Mouse (Mus musculus) heart, embryonic 15.5 days (tissue): ENCODE measurements at regions not wholly inside any gene's neighbourhood (a gene's known extent, or its start where the extent isn't known, plus 50 kb on each side); places are given as distances from the start of the nearest gene placed in this dataset.

Experiments
- ATAC-seq: fragments of 200-750 bp; cut with Nextera tagmentation; replicated peaks from 2 replicates; pipeline ENCODE4 v1.8.0; 2017; ENCODE audit warnings: low read depth, moderate TSS enrichment; ENCODE audit not compliant: insufficient number of reproducible peaks, insufficient read depth, low FRiP score
- H3K27ac ChIP-seq: fragments of 300-500 bp; sonication (generic); 2 replicates; pipeline ENCODE4 v1.5.1; 2015; ENCODE audit warnings: mild to moderate bottlenecking, inconsistent platforms
- H3K27me3 ChIP-seq: fragments of 300-500 bp; sonication (generic); 2 replicates; pipeline ENCODE4 v1.6.1; 2015; ENCODE audit warnings: inconsistent platforms
- H3K36me3 ChIP-seq: fragments of 300-500 bp; sonication (generic); 2 replicates; pipeline ENCODE4 v1.6.1; 2015; ENCODE audit warnings: mild to moderate bottlenecking, inconsistent platforms
- H3K4me1 ChIP-seq: fragments of 300-500 bp; sonication (generic); replicated peaks from 2 replicates; pipeline ENCODE4 v1.6.1; 2015; ENCODE audit warnings: inconsistent platforms
- H3K4me2 ChIP-seq: fragments of 300-500 bp; sonication (generic); 2 replicates; pipeline ENCODE4 v1.6.1; 2015; ENCODE audit warnings: inconsistent platforms, mild to moderate bottlenecking, moderate library complexity
- H3K4me3 ChIP-seq: fragments of 300-500 bp; sonication (generic); 2 replicates; pipeline ENCODE4 v1.5.1; 2015; ENCODE audit warnings: mild to moderate bottlenecking, inconsistent platforms
- H3K9ac ChIP-seq: fragments of 300-500 bp; sonication (generic); 2 replicates; pipeline ENCODE4 v1.6.1; 2015; ENCODE audit warnings: mild to moderate bottlenecking, inconsistent platforms
- H3K9me3 ChIP-seq: fragments of 300-500 bp; sonication (generic); replicated peaks from 2 replicates; pipeline ENCODE4 v1.6.1; 2016; ENCODE audit warnings: inconsistent platforms
- WGBS: fragments of 180-500 bp; shearing (Covaris S2); methylation state at CpG from one replicate; pipeline ENCODE4 v1.1.7; 2015; ENCODE audit warnings: mixed read lengths; 5-methylcytosine and 5-hydroxymethylcytosine counted together

GRCm38 (mm10) chr6:16551945-16552673, 346.1 kb downstream of the Tfec start:
- WGBS: 68% methylated on average over 7 of the region's 7 CpGs
- H3K4me2 ChIP-seq: no peak overlapping the region
- no peak overlapping the region for H3K9ac ChIP-seq
- H3K4me1 ChIP-seq: no peaks in the 10 kb centered on the region
- H3K9me3 ChIP-seq: no peaks in the 10 kb centered on the region
- no peak for ATAC-seq
- H3K27ac ChIP-seq: no peak overlapping the region
- H3K36me3 ChIP-seq: no peaks in the 10 kb centered on the region
- H3K27me3 ChIP-seq: no peaks in the 10 kb centered on the region
- H3K4me3 ChIP-seq: no peak overlapping the region

DNA sequence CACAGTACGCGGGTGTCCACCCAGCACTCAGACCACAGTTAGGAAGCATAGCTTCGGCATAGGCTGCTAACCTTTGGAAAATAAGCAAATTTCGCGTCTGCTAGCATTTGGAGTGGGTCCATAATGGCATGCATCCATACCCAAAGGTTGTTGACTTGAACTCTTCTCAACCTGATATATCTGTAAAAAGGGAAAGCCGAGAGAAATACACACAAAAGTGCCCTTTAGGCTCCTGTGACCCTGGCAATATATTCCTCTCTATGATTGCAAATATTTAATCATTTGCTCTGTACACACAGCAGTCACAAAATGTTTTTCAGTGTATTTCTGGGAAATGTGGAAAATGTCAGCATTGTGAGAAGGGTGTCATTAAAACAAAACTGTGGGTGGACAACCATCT, 347.1 kb downstream of the Tfec start:
- Histone ChIP-seq H3K27me3 (no peaks in the 10 kb centered on the region), H3K4me2 (no peak overlapping the region), H3K4me1 (no peaks in the 10 kb centered on the region), H3K9ac (no peak overlapping the region), H3K4me3 (no peak overlapping the region), H3K9me3 (no peaks in the 10 kb centered on the region), H3K27ac (no peak overlapping the region), H3K36me3 (no peaks in the 10 kb centered on the region)
- 79% methylated on average over 6 of the region's 6 CpGs for WGBS
- no peak for ATAC-seq

GRCm38 (mm10) chr6:16550445-16550844, 347.8 kb downstream of the Tfec start:
- H3K36me3 ChIP-seq: no peaks in the 10 kb centered on the region
- H3K27ac ChIP-seq: no peak overlapping the region
- no peaks in the 10 kb centered on the region for H3K4me1 ChIP-seq
- H3K4me2 ChIP-seq: no peak overlapping the region
- no peak for ATAC-seq
- 73% methylated on average over 9 of the region's 9 CpGs for WGBS
- H3K9me3 ChIP-seq: no peaks in the 10 kb centered on the region
- no peak overlapping the region for H3K4me3 ChIP-seq
- no peaks in the 10 kb centered on the region for H3K27me3 ChIP-seq
- H3K9ac ChIP-seq: no peak overlapping the region

GRCm38 (mm10) chr6:16514054-16514453, 384.2 kb downstream of the Tfec start:
- Histone ChIP-seq H3K27ac (no peak overlapping the region), H3K4me3 (no peak overlapping the region), H3K27me3 (no peaks in the 10 kb centered on the region), H3K9ac (no peak overlapping the region), H3K36me3 (no peaks in the 10 kb centered on the region), H3K9me3 (no peaks in the 10 kb centered on the region), H3K4me1 (no peaks in the 10 kb centered on the region), H3K4me2 (no peak overlapping the region)
- ATAC-seq: no peak
- 40% methylated on average over 1 of the region's 1 CpGs for WGBS

- H3K27ac ChIP-seq: no peak overlapping the region
- no peaks in the 10 kb centered on the region for H3K4me1 ChIP-seq
- ATAC-seq: no peak
- no peaks in the 10 kb centered on the region for H3K9me3 ChIP-seq
- H3K4me2 ChIP-seq: no peak overlapping the region
- H3K27me3 ChIP-seq: no peaks in the 10 kb centered on the region
- no peak overlapping the region for H3K9ac ChIP-seq
- H3K36me3 ChIP-seq: no peaks in the 10 kb centered on the region
- H3K4me3 ChIP-seq: no peak overlapping the region
Observed at GRCm38 (mm10) chr6:16513541-16513940, 384.7 kb downstream of the Tfec start.

- no peak overlapping the region for H3K9ac ChIP-seq
- no peaks in the 10 kb centered on the region for H3K9me3 ChIP-seq
- no peak for ATAC-seq
- no peak overlapping the region for H3K27ac ChIP-seq
- H3K4me2 ChIP-seq: no peak overlapping the region
- H3K4me3 ChIP-seq: no peak overlapping the region
- H3K36me3 ChIP-seq: no peaks in the 10 kb centered on the region
- H3K27me3 ChIP-seq: no peaks in the 10 kb centered on the region
- 73% methylated on average over 4 of the region's 4 CpGs for WGBS
- H3K4me1 ChIP-seq: no peaks in the 10 kb centered on the region
Observed at GRCm38 (mm10) chr6:16503836-16504235, 394.4 kb downstream of the Tfec start.

- no peaks in the 10 kb centered on the region for H3K4me1 ChIP-seq
- H3K4me3 ChIP-seq: no peak overlapping the region
- H3K27ac ChIP-seq: peak overlapping the region; percentile 63
- WGBS: 58% methylated on average over 8 of the region's 8 CpGs
- peak; percentile 66; the same call in 1 of the 2 replicates for ATAC-seq
- H3K36me3 ChIP-seq: no peaks in the 10 kb centered on the region
- 0 out of 2 replicates have a peak overlapping the region, but pooled peaks have one; percentile 10 for H3K4me2 ChIP-seq
- no peak overlapping the region for H3K9ac ChIP-seq
- H3K9me3 ChIP-seq: no peaks in the 10 kb centered on the region
- no peaks in the 10 kb centered on the region for H3K27me3 ChIP-seq
Observed at GRCm38 (mm10) chr6:16487015-16487630, 411.1 kb downstream of the Tfec start.

DNA sequence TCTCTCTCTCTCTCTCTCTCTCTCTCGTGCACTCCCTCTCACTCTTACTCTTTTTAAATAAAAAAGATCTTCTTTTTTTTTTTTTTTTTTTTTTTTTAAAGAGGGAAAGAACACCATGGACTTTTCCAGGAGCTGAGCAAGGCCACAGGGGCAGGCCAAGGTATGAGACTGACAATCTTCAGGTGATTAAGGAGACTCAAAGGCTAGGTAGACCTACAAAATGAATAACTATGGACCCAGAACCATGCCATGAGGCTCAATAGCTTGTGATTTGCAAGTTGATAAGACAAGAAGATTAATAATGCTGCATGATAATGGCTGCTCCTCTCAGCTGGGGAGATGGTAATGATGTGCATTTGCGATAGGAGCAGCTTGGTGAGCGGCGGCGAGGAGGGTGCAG, 414.9 kb downstream of the Tfec start:
- Histone ChIP-seq H3K9ac (no peak overlapping the region), H3K9me3 (no peaks in the 10 kb centered on the region), H3K4me1 (no peaks in the 10 kb centered on the region), H3K4me2 (no peak overlapping the region), H3K27me3 (no peaks in the 10 kb centered on the region), H3K27ac (no peak overlapping the region), H3K36me3 (no peaks in the 10 kb centered on the region), H3K4me3 (no peak overlapping the region)
- no peak for ATAC-seq
- 72% methylated on average over 5 of the region's 5 CpGs for WGBS

DNA sequence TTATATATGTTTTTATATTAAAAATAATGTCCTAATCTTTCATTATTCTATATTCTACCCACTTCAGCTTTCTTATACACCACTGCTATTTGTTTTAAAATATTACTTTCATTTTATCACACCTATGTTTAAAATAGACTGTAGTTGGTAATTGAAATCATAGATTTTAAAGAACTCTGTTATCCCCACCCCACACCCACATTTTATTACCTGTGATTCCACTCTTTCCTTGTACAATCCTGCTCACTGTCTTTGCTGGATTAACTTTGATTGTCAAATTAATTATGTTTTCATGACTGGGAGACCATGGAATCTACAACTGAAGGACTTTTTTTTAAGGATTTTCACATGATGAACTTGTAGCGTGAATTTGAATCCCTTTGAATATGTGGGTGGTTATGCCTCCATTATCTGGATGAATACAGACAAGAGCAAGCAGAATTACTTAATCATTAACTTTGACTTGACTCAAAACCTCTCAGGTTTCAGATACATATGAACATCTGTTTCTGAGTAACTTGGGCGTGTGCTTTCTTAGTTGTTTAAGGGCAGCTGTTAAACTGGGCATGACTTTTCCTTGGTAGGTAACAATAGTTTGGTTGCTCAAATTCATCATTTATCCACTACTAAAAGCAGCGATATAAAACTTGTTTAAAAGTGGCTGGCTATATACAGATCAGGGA, 429.4 kb downstream of the Tfec start:
- WGBS: 77% methylated on average over 3 of the region's 3 CpGs
- no peaks in the 10 kb centered on the region for H3K9me3 ChIP-seq
- no peak for ATAC-seq

DNA sequence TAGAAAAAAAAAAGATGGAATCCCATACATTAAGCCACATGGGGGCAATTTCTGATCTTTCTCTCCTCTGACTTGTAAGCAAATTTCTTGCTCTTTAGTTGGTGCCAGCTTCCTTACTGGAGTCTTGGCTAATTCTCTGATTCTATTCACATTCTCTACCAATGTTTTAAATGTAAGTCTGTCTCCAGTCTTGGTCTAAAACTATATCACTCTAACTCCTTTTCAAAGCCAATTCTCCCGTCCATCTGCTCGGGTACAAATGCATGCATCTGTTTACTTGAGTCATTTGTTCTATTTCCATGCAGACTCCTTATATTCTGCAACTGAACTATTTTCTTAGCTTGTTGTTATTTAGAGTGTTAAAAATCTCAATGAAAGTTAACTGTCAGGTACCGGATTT, 440.0 kb downstream of the Tfec start:
- Histone ChIP-seq H3K4me1 (no peaks in the 10 kb centered on the region), H3K27ac (no peak overlapping the region), H3K9me3 (no peaks in the 10 kb centered on the region), H3K27me3 (no peaks in the 10 kb centered on the region), H3K4me3 (no peak overlapping the region), H3K9ac (no peak overlapping the region), H3K4me2 (no peak overlapping the region), H3K36me3 (no peaks in the 10 kb centered on the region)
- no peak for ATAC-seq
- 77% methylated on average over 3 of the region's 3 CpGs for WGBS

More for the DNA sequence above, 429.4 kb downstream of the Tfec start:
- H3K4me2 ChIP-seq: no peak overlapping the region
- no peaks in the 10 kb centered on the region for H3K27me3 ChIP-seq
- H3K36me3 ChIP-seq: no peaks in the 10 kb centered on the region
- H3K4me1 ChIP-seq: no peaks in the 10 kb centered on the region
- no peak overlapping the region for H3K4me3 ChIP-seq
- H3K27ac ChIP-seq: no peak overlapping the region
- H3K9ac ChIP-seq: no peak overlapping the region
